Mouse (Mus musculus) testis, adult 2 months (tissue): ENCODE measurements around the gene Safb.

Experiments used
- CTCF ChIP-seq: fragments of 200-500 bp; IDR thresholded peaks from 2 replicates; pipeline ENCODE4 v1.5.1; 2012; ENCODE audit warnings: low read depth, mild to moderate bottlenecking, inconsistent platforms, low read length, moderate library complexity; ENCODE audit not compliant: control insufficient read depth, insufficient read depth, insufficient replicate concordance
- POLR2A ChIP-seq: fragments of 200-500 bp; IDR thresholded peaks from 2 replicates; pipeline ENCODE4 v1.6.1; 2012; ENCODE audit warnings: low read depth, mild to moderate bottlenecking, inconsistent platforms, low read length, moderate library complexity; ENCODE audit not compliant: control insufficient read depth

- TF ChIP-seq POLR2A, result no peak
- no peak for TF ChIP-seq CTCF
These were observed 47.8 kb upstream of the Safb start for GRCm38 (mm10) chr17:56536874-56537273.
